Mouse (Mus musculus) neural tube, embryonic 13.5 days (tissue): ENCODE measurements around the gene Defb45. TPM values are rescaled to one million over a fixed set of nuclear protein-coding genes. Genes with fewer than 3 reads are reported as not detected.

Experiments used
- ATAC-seq: fragments of 200-750 bp; cut with Nextera tagmentation; 2 replicates; pipeline ENCODE4 v1.8.0; 2017; ENCODE audit warnings: low read depth, mild to moderate bottlenecking, moderate TSS enrichment, moderate library complexity
- H3K27ac ChIP-seq: fragments of 300-500 bp; sonication (generic); replicated peaks from 2 replicates; pipeline ENCODE4 v1.5.1; 2015; ENCODE audit warnings: moderate library complexity, mild to moderate bottlenecking, inconsistent platforms
- H3K27me3 ChIP-seq: fragments of 300-500 bp; sonication (generic); 2 replicates; pipeline ENCODE4 v1.6.1; 2015; ENCODE audit warnings: mild to moderate bottlenecking, inconsistent platforms
- H3K36me3 ChIP-seq: fragments of 300-500 bp; sonication (generic); 2 replicates; pipeline ENCODE4 v1.6.1; 2015; ENCODE audit warnings: mild to moderate bottlenecking, inconsistent platforms
- H3K4me1 ChIP-seq: fragments of 300-500 bp; sonication (generic); replicated peaks from 2 replicates; pipeline ENCODE4 v1.6.1; 2015; ENCODE audit warnings: inconsistent platforms
- H3K4me2 ChIP-seq: fragments of 300-500 bp; sonication (generic); 2 replicates; pipeline ENCODE4 v1.6.1; 2015; ENCODE audit warnings: inconsistent platforms, mild to moderate bottlenecking, moderate library complexity
- H3K4me3 ChIP-seq: fragments of 300-500 bp; sonication (generic); 2 replicates; pipeline ENCODE4 v1.5.1; 2015; ENCODE audit warnings: mild to moderate bottlenecking, inconsistent platforms
- H3K9ac ChIP-seq: fragments of 300-500 bp; sonication (generic); 2 replicates; pipeline ENCODE4 v1.6.1; 2015; ENCODE audit warnings: moderate library complexity, mild to moderate bottlenecking, inconsistent platforms
- H3K9me3 ChIP-seq: fragments of 300-500 bp; sonication (generic); 2 replicates; pipeline ENCODE4 v1.6.1; 2016; ENCODE audit warnings: inconsistent platforms
- WGBS: fragments of 180-500 bp; shearing (Covaris S2); methylation state at CpG from one replicate; pipeline ENCODE4 v1.1.7; 2015; 5-methylcytosine and 5-hydroxymethylcytosine counted together
- polyA plus RNA-seq: library from polyadenylated mRNA; unstranded; fragments of >200 nt; fragmentation: Nextera tagmentation; extraction: Ambion mirVana; gene quantifications from 2 replicates; pipeline ENCODE4 v1.2.1, GENCODE M21; 2015

The Defb45 gene
- polyA plus RNA-seq, result not detected in 2 replicates

DNA sequence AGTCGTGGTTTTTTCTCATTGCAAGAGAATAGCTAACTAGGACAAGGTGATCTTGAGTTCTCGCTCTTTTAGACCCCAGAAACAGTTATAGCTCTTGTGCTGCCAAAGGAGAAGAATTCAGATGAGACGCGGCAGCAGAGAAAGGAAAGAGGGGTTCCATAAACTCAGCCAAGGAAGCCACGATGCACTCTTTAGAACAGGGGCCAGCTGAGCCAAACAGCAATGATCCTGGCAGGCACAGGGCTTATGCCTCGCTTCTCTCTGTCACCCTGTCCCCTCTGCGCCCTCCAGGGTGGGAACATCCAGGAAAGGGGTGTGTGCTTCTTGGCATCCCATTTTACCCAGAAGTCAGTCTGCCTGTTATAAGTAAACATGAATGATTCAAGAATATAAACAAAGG is at the start of gene Defb45:
TSS of gene Defb45 (minus strand) at position 101 of the 400 bp plus-strand sequence.
- no peaks in the 10 kb centered on the region for H3K9me3 ChIP-seq
- H3K4me3 ChIP-seq, result no peak within 1 kb of the TSS
- H3K27ac ChIP-seq, result no peak within 1 kb of the TSS
- no peak for ATAC-seq
- no peaks in the 10 kb centered on the region for H3K4me1 ChIP-seq
- H3K4me2 ChIP-seq, result no peak within 1 kb of the TSS
- H3K36me3 ChIP-seq, result no peaks in the 10 kb centered on the region
- H3K9ac ChIP-seq, result no peak within 1 kb of the TSS
- H3K27me3 ChIP-seq, result no peaks in the 10 kb centered on the region
- WGBS, result 64% methylated on average over 7 of the region's 7 CpGs

GRCm38 (mm10) chr2:152639406-152640113 is 40.4 kb upstream of the Defb45 start:
- H3K9ac ChIP-seq, result no peak overlapping the region; the same call in 1 of the 2 replicates
- no peak overlapping the region for H3K4me2 ChIP-seq
- H3K36me3 ChIP-seq, result no peaks in the 10 kb centered on the region
- 16% methylated on average over 11 of the region's 11 CpGs for WGBS
- no peak overlapping the region for H3K4me3 ChIP-seq
- H3K9me3 ChIP-seq, result no peaks in the 10 kb centered on the region
- peak overlapping the region; percentile 30; the same call in 1 of the 2 replicates for H3K27ac ChIP-seq
- peaks cover 13% of the 10 kb centered on the region for H3K4me1 ChIP-seq
- H3K27me3 ChIP-seq, result no peaks in the 10 kb centered on the region
- ATAC-seq, result 0 out of 2 replicates have a peak, but pooled peaks have one; percentile 36

- Histone ChIP-seq H3K4me3 (no peak overlapping the region), H3K27ac (no peak overlapping the region), H3K36me3 (no peaks in the 10 kb centered on the region), H3K9ac (no peak overlapping the region), H3K27me3 (no peaks in the 10 kb centered on the region), H3K9me3 (no peaks in the 10 kb centered on the region), H3K4me2 (no peak overlapping the region), H3K4me1 (peaks cover 13% of the 10 kb centered on the region)
- no peak for ATAC-seq
- WGBS, result 54% methylated on average over 6 of the region's 6 CpGs
These were observed 39.7 kb upstream of the Defb45 start for GRCm38 (mm10) chr2:152638865-152639264.

- H3K27me3 ChIP-seq, result no peaks in the 10 kb centered on the region
- peaks cover 13% of the 10 kb centered on the region for H3K4me1 ChIP-seq
- 90% methylated on average over 4 of the region's 4 CpGs for WGBS
- H3K9me3 ChIP-seq, result no peaks in the 10 kb centered on the region
- no peak overlapping the region for H3K4me3 ChIP-seq
- ATAC-seq, result no peak
- no peak overlapping the region for H3K4me2 ChIP-seq
- no peak overlapping the region for H3K27ac ChIP-seq
- no peaks in the 10 kb centered on the region for H3K36me3 ChIP-seq
- no peak overlapping the region for H3K9ac ChIP-seq
These were observed 38.2 kb upstream of the Defb45 start for GRCm38 (mm10) chr2:152637381-152637780.

GRCm38 (mm10) chr2:152637006-152637322 is 37.8 kb upstream of the Defb45 start:
- no peak overlapping the region for H3K4me3 ChIP-seq
- peaks cover 13% of the 10 kb centered on the region for H3K4me1 ChIP-seq
- H3K4me2 ChIP-seq, result no peak overlapping the region
- no peaks in the 10 kb centered on the region for H3K9me3 ChIP-seq
- H3K36me3 ChIP-seq, result no peaks in the 10 kb centered on the region
- H3K9ac ChIP-seq, result no peak overlapping the region
- no peak for ATAC-seq
- H3K27me3 ChIP-seq, result no peaks in the 10 kb centered on the region
- 77% methylated on average over 6 of the region's 6 CpGs for WGBS
- H3K27ac ChIP-seq, result no peak overlapping the region

DNA sequence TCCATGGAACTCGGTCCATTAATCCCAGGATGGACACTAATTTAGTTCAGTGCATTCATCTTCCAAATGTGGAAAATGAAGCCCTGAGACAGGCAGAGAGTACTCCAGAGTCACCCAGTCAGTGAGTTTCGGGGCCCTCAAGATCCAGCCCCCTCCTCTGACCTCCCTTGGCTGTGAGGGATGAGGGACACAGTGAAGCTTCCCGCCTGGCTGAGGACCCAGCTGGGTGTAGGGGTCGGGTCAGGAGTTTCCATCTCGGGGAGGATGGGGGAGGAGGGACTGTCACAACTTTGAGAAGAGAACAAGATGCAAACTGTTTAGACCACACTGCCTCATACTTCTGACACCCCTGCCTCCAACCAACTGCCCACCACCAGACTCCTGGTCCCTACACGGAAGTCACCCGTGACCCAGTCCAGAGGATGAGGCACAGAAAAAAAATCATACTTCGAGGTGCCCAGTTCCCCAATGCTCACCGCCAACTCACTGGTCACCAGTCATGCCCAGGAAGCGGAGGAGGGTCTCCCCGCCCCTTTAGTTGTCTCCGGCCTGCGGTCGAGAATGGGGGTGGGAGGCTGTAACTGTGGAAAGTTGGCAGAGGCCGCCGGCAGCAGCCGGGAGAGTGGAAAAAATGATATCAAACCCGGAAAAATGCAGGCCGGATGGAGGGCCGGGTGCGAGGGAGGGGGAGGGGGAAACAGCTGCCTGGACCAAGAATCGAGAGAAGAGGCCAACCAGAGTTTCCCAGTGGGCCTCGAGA is 37.2 kb upstream of the Defb45 start:
- Histone ChIP-seq H3K4me2 (no peak overlapping the region), H3K36me3 (no peaks in the 10 kb centered on the region), H3K27ac (no peak overlapping the region), H3K4me1 (peaks cover 13% of the 10 kb centered on the region), H3K9ac (no peak overlapping the region), H3K9me3 (no peaks in the 10 kb centered on the region), H3K27me3 (no peaks in the 10 kb centered on the region), H3K4me3 (no peak overlapping the region)
- 78% methylated on average over 23 of the region's 23 CpGs for WGBS
- ATAC-seq, result no peak

DNA sequence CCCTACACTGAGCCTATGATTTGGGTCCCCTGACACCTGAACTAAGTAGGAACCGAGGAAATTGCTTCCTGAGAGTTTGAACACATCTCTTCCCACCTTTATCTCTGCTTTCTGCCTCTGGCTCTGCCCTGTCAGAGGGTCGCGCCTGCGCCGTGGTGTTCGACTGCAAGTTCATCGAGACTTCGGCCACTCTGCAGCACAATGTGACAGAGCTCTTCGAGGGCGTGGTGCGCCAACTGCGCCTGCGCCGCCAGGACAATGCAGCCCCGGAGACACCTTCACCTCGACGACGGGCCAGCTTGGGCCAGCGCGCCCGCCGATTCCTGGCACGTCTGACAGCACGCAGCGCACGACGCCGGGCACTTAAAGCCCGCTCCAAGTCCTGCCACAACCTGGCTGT is 35.1 kb upstream of the Defb45 start:
- Histone ChIP-seq H3K4me1 (peaks cover 5% of the 10 kb centered on the region), H3K9me3 (no peaks in the 10 kb centered on the region), H3K4me2 (no peak overlapping the region), H3K4me3 (no peak overlapping the region), H3K27ac (no peak overlapping the region), H3K9ac (no peak overlapping the region), H3K27me3 (peaks cover 8% of the 10 kb centered on the region; the same call in 1 of the 2 replicates), H3K36me3 (no peaks in the 10 kb centered on the region)
- ATAC-seq, result no peak
- WGBS, result 82% methylated on average over 29 of the region's 29 CpGs

DNA sequence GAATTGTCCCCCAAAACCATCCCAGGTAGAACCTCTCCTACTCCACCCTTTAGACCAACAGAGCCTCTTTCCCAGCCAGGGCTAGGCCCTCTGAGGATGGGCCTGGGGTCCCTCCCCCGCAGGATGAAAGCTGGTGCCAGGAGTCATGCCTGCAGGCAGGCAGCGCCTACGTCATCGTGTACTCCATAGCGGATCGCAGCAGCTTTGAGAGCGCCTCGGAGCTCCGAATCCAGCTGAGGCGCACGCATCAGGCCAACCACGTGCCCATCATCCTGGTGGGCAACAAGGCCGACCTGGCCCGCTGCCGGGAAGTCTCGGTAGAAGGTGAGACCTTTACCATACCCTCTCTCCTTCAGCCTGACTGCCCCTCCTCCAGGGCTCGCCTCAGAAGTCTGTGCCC is 34.1 kb upstream of the Defb45 start:
- Histone ChIP-seq H3K9ac (no peak overlapping the region), H3K9me3 (no peaks in the 10 kb centered on the region), H3K27ac (no peak overlapping the region), H3K4me2 (peak overlapping the region; percentile 13), H3K27me3 (peaks cover 17% of the 10 kb centered on the region), H3K4me3 (no peak overlapping the region), H3K36me3 (no peaks in the 10 kb centered on the region), H3K4me1 (no peaks in the 10 kb centered on the region)
- ATAC-seq, result no peak
- 36% methylated on average over 17 of the region's 17 CpGs for WGBS

- WGBS, result 86% methylated on average over 6 of the region's 6 CpGs
- H3K36me3 ChIP-seq, result no peaks in the 10 kb centered on the region
- no peak overlapping the region for H3K4me2 ChIP-seq
- H3K4me3 ChIP-seq, result no peak overlapping the region
- H3K27ac ChIP-seq, result no peak overlapping the region
- no peak overlapping the region for H3K9ac ChIP-seq
- peaks cover 52% of the 10 kb centered on the region for H3K27me3 ChIP-seq
- ATAC-seq, result no peak
- no peaks in the 10 kb centered on the region for H3K9me3 ChIP-seq
- peaks cover 17% of the 10 kb centered on the region for H3K4me1 ChIP-seq
These were observed 30.7 kb upstream of the Defb45 start for GRCm38 (mm10) chr2:152629904-152630303.

DNA sequence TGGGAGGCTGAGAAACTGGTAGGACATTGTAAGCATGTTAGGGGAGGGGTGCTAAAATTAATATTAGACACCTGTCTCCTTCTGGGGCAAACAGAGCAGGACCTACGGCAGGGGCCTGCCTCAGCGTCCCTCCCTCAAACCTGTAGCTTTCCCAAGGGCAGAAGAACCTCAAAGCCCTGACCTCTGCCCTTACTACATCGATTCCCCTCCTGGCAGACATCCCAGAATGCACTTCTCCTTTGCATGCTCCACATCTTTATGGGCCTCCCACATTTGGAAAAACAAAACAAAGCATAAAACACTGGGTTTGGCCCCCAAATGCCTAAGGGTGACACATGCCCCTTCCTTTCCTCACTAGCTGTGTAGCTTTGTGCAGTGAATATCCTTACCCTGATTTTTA is 30.0 kb upstream of the Defb45 start:
- Histone ChIP-seq H3K4me1 (peaks cover 17% of the 10 kb centered on the region), H3K27me3 (peaks cover 58% of the 10 kb centered on the region), H3K27ac (no peak overlapping the region), H3K9me3 (no peaks in the 10 kb centered on the region), H3K36me3 (no peaks in the 10 kb centered on the region), H3K9ac (no peak overlapping the region), H3K4me3 (no peak overlapping the region), H3K4me2 (no peak overlapping the region)
- ATAC-seq, result no peak
- 81% methylated on average over 3 of the region's 3 CpGs for WGBS

GRCm38 (mm10) chr2:152628066-152628465 is 28.9 kb upstream of the Defb45 start:
- 47% methylated on average over 17 of the region's 17 CpGs for WGBS
- Histone ChIP-seq H3K27ac (no peak overlapping the region), H3K36me3 (no peaks in the 10 kb centered on the region), H3K9ac (no peak overlapping the region), H3K27me3 (peaks cover 61% of the 10 kb centered on the region), H3K4me2 (no peak overlapping the region), H3K4me1 (peaks cover 17% of the 10 kb centered on the region), H3K4me3 (no peak overlapping the region), H3K9me3 (no peaks in the 10 kb centered on the region)
- no peak for ATAC-seq

DNA sequence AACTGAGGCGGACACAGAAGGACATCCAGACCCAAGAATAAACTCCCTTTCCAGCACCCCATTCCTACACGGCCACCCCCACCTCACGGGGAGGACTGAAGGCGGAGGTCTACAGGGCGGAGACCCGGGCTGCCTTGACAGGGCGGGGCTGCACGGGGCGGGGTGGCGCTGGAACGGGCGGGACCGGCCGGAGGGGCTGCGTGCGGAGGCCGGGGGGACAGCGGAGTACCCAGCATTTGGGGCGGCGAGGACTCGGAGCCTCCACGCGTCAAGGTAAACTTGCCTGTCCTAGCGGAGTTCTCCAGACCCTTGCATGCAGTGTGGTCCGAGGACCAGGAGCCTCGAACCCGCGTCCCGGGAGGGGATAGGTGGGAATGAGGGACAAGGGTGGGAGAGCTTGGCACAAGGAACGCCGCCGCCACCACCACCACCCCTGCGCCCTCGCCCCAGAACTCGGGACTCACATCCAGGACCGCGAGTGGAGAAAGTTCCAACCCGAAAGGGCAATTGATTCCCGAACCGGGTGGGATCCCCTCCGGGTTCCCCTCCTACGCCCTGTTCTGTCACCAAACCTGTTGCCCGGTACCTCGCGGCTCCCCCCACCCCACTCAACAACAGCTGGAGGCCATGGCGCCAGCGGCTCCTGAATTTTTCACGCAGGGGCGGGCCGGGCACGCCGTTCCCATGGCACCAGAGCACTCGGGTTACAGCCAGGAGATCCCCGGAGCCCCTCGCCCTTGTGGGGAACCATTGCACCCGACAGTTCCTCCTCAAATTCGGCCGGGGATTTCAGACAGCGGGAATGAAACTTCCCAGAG is 27.8 kb upstream of the Defb45 start, which contains the start of gene Rem1:
TSS of gene Rem1 (plus strand) at position 178 of the 818 bp plus-strand sequence.
- Histone ChIP-seq H3K36me3 (no peaks in the 10 kb centered on the region), H3K9me3 (no peaks in the 10 kb centered on the region), H3K4me3 (peak within 1 kb of the TSS; percentile 31), H3K27ac (no peak within 1 kb of the TSS), H3K27me3 (peaks cover 61% of the 10 kb centered on the region), H3K4me1 (peaks cover 17% of the 10 kb centered on the region), H3K9ac (peak within 1 kb of the TSS; percentile 50; the same call in 1 of the 2 replicates), H3K4me2 (peak within 1 kb of the TSS; percentile 56)
- peak; percentile 46; the same call in 1 of the 2 replicates for ATAC-seq
- WGBS, result 3% methylated on average over 57 of the region's 59 CpGs
